Mouse (Mus musculus) MEL-GATA-1-ER (cell line): Measurements from ENCODE around the gene Mgmt.

Experiments used
- DNase-seq: peaks from one replicate; pipeline ENCODE4 v3.0.0-alpha.2; 2012; ENCODE audit warnings: low read depth; ENCODE audit errors: extremely low read depth

Mgmt gene

GRCm38 (mm10) chr7:137001215-137001614, 106.8 kb downstream of the Mgmt start:
- DNase-seq, result no peak

- DNase-seq, result no peak
Observed at GRCm38 (mm10) chr7:137001783-137002182, 107.4 kb downstream of the Mgmt start.

GRCm38 (mm10) chr7:137002431-137002830, 108.0 kb downstream of the Mgmt start:
- no peak for DNase-seq

GRCm38 (mm10) chr7:137005293-137005692, 110.9 kb downstream of the Mgmt start:
- no peak for DNase-seq

GRCm38 (mm10) chr7:137008321-137008720, 113.9 kb downstream of the Mgmt start:
- no peak for DNase-seq

GRCm38 (mm10) chr7:137009732-137010275, 115.4 kb downstream of the Mgmt start:
- no peak for DNase-seq

- DNase-seq, result no peak
Observed at GRCm38 (mm10) chr7:137010451-137010850, 116.0 kb downstream of the Mgmt start.

- no peak for DNase-seq
Observed at GRCm38 (mm10) chr7:137012687-137013086, 118.3 kb downstream of the Mgmt start.

GRCm38 (mm10) chr7:137013433-137013832, 119.0 kb downstream of the Mgmt start:
- DNase-seq, result no peak

- DNase-seq, result no peak
Observed at GRCm38 (mm10) chr7:137018614-137019013, 124.2 kb downstream of the Mgmt start.

GRCm38 (mm10) chr7:137020195-137020594, 125.8 kb downstream of the Mgmt start:
- no peak for DNase-seq

- no peak for DNase-seq
Observed at GRCm38 (mm10) chr7:137030789-137031188, 136.4 kb downstream of the Mgmt start.

- DNase-seq, result no peak
Observed at GRCm38 (mm10) chr7:137033177-137033576, 138.8 kb downstream of the Mgmt start.

- no peak for DNase-seq
Observed at GRCm38 (mm10) chr7:137034986-137035385, 140.6 kb downstream of the Mgmt start.

GRCm38 (mm10) chr7:137035916-137036315, 141.5 kb downstream of the Mgmt start:
- no peak for DNase-seq

- no peak for DNase-seq
Observed at GRCm38 (mm10) chr7:137037471-137037870, 143.1 kb downstream of the Mgmt start.

- no peak for DNase-seq
Observed at GRCm38 (mm10) chr7:137037872-137038271, 143.5 kb downstream of the Mgmt start.

GRCm38 (mm10) chr7:137038311-137038945, 144.0 kb downstream of the Mgmt start:
- no peak for DNase-seq

- no peak for DNase-seq
Observed at GRCm38 (mm10) chr7:137038946-137039320, 144.5 kb downstream of the Mgmt start.

- no peak for DNase-seq
Observed at GRCm38 (mm10) chr7:137040646-137041045, 146.2 kb downstream of the Mgmt start.

GRCm38 (mm10) chr7:137046891-137047290, 152.5 kb downstream of the Mgmt start:
- DNase-seq, result no peak

GRCm38 (mm10) chr7:137048086-137048922, 153.9 kb downstream of the Mgmt start:
- DNase-seq, result no peak

- no peak for DNase-seq
Observed at GRCm38 (mm10) chr7:137054343-137054742, 159.9 kb downstream of the Mgmt start.
